Mouse (Mus musculus): ENCODE measurements around the gene Cd6.

DNA sequence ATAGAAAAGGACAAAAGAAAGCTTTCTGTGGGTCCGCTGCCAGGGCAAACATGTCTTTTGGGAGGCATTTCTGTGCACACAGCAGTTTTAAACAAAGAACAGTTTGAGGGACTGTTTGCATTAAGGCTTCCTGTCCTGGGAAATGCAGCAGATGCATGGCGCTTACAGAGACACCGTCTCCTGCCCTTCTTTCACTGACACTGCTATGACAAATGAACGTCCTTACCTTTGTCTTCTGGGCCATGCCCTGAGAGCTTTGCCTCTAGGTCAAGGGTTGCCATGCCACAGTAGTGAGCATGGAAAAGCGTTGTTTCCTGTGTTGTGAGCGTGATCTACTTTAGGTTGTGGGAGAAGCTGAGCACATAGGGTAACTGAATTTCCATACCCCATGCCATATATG lies 71.2 kb downstream of the Cd6 start:
- TF ChIP-seq CTCF (IDR thresholded peaks at IDR 0.05; ENCODE audit: low read depth) (no peak), EP300 (IDR thresholded peaks at IDR 0.05; ENCODE audit: low read depth) (no peak)
